ENCODE assay signal across 22 mouse cellular contexts in genomic region chr12:59074052-59074451, GRCm38 (mm10). TPM values are rescaled to one million over a fixed set of nuclear protein-coding genes. Genes with fewer than 3 reads are reported as not detected.
A peak's percentile ranks its signal among the peaks of the same experiment; 100 is the strongest.
DNase-seq lines count a peak whose midpoint lies in the region; ATAC-seq and TF ChIP-seq lines count a peak whose summit lies in the region.
"Had no signal": no experiment of that assay in that cellular context is flagged by ENCODE, and none has a peak within 500 bp of the region (broad histone marks: within the 10 kb centered on the region; RNA-seq: fewer than 3 reads in every experiment).

No protein-coding gene starts in this region.

- peak; percentile 60; the same call in 1 of the 2 replicates for ATAC-seq in embryonic facial prominence, embryonic 14.5 days (ENCODE audit: low read depth)
- peak; percentile 40; the same call in 1 of the 2 replicates for ATAC-seq in limb, embryonic 13.5 days (ENCODE audit: low FRiP score, low read depth)
- ATAC-seq in forebrain, postnatal 0 days = peak; percentile 61
- ATAC-seq: intestine, embryonic 15.5 days; liver, embryonic 12.5 days; midbrain, embryonic 16.5 days had no signal

- H3K27me3 ChIP-seq in embryonic facial prominence, embryonic 14.5 days (replicated peaks; ENCODE audit: control insufficient read depth, insufficient read depth, low read length) = no peaks in the 10 kb centered on the region
- no peaks in the 10 kb centered on the region for H3K27me3 ChIP-seq in embryonic facial prominence, embryonic 10.5 days (replicated peaks; ENCODE audit: low read depth, poor library complexity, severe bottlenecking)
- no peaks in the 10 kb centered on the region for H3K27me3 ChIP-seq in limb, embryonic 13.5 days
- no peaks in the 10 kb centered on the region for H3K27me3 ChIP-seq in limb, embryonic 10.5 days (ENCODE audit: low read depth, poor library complexity, severe bottlenecking)
- H3K27me3 ChIP-seq in forebrain, postnatal 0 days (ENCODE audit: insufficient read depth, low read length) = no peaks in the 10 kb centered on the region
- H3K27me3 ChIP-seq: intestine, embryonic 15.5 days; liver, embryonic 12.5 days had no signal

- DNase-seq in embryonic facial prominence, embryonic 14.5 days (ENCODE audit: low spot score) = peak; percentile 33
- DNase-seq in embryonic facial prominence, embryonic 10.5 days (ENCODE audit: low spot score) = no peak
- DNase-seq in heart, adult 11 months = peak; percentile 50
- DNase-seq in heart, adult 9 months (ENCODE audit: low spot score in 2 of 2) = no peak
- no peak for DNase-seq in limb, embryonic 10.5 days (ENCODE audit: low spot score)
- DNase-seq in forebrain, postnatal 0 days = peak; percentile 29
- DNase-seq in gastrocnemius, postnatal 10 days = no peak
- DNase-seq: adrenal gland, adult 2 months; cerebellum, adult 9-10 months; gastrocnemius, postnatal 25 days; kidney, adult 9 months; kidney, postnatal 36 days; lung, adult 2 months; spleen, adult 18-20 months; thymus, postnatal 36 days had no signal

- no peak overlapping the region for H3K4me2 ChIP-seq in embryonic facial prominence, embryonic 14.5 days (ENCODE audit: low read depth, low read length)
- H3K4me2 ChIP-seq in limb, embryonic 13.5 days (replicated peaks) = no peak overlapping the region
- no peak overlapping the region for H3K4me2 ChIP-seq in forebrain, postnatal 0 days (ENCODE audit: low read depth)
- H3K4me2 ChIP-seq: intestine, embryonic 15.5 days; liver, embryonic 12.5 days had no signal

- 70% methylated on average over 3 of the region's 3 CpGs for WGBS in embryonic facial prominence, embryonic 14.5 days
- WGBS in embryonic facial prominence, embryonic 10.5 days = 89% methylated on average over 3 of the region's 3 CpGs
- 90% methylated on average over 3 of the region's 3 CpGs for WGBS in limb, embryonic 13.5 days
- WGBS in limb, embryonic 10.5 days = 88% methylated on average over 3 of the region's 3 CpGs
- 67% methylated on average over 3 of the region's 3 CpGs for WGBS in forebrain, postnatal 0 days

- peaks cover 52% of the 10 kb centered on the region for H3K36me3 ChIP-seq in embryonic facial prominence, embryonic 14.5 days (ENCODE audit: control insufficient read depth, insufficient read depth, low read length)
- H3K36me3 ChIP-seq in embryonic facial prominence, embryonic 10.5 days (replicated peaks) = peaks cover 64% of the 10 kb centered on the region
- peaks cover 46% of the 10 kb centered on the region for H3K36me3 ChIP-seq in limb, embryonic 13.5 days
- H3K36me3 ChIP-seq in limb, embryonic 10.5 days = peaks cover 64% of the 10 kb centered on the region
- H3K36me3 ChIP-seq in forebrain, postnatal 0 days (ENCODE audit: insufficient read depth) = peaks cover 34% of the 10 kb centered on the region

- no peaks in the 10 kb centered on the region for H3K9me3 ChIP-seq in embryonic facial prominence, embryonic 14.5 days (ENCODE audit: control insufficient read depth, low read length)
- H3K9me3 ChIP-seq in embryonic facial prominence, embryonic 10.5 days = no peaks in the 10 kb centered on the region
- no peaks in the 10 kb centered on the region for H3K9me3 ChIP-seq in limb, embryonic 13.5 days
- no peaks in the 10 kb centered on the region for H3K9me3 ChIP-seq in limb, embryonic 10.5 days (replicated peaks)
- H3K9me3 ChIP-seq in forebrain, postnatal 0 days (ENCODE audit: low read length) = no peaks in the 10 kb centered on the region
- H3K9me3 ChIP-seq: heart, embryonic 10.5 days; hindbrain, embryonic 10.5 days; intestine, embryonic 15.5 days; liver, embryonic 12.5 days had no signal

- no peak overlapping the region for H3K4me3 ChIP-seq in embryonic facial prominence, embryonic 14.5 days (ENCODE audit: low read depth, low read length)
- no peak overlapping the region for H3K4me3 ChIP-seq in embryonic facial prominence, embryonic 10.5 days
- no peak overlapping the region for H3K4me3 ChIP-seq in limb, embryonic 13.5 days
- H3K4me3 ChIP-seq in limb, embryonic 10.5 days = no peak overlapping the region
- no peak overlapping the region for H3K4me3 ChIP-seq in forebrain, postnatal 0 days (ENCODE audit: low read depth, low read length)
- H3K4me3 ChIP-seq: erythroblast, embryonic 14.5 days; heart, embryonic 10.5 days; hindbrain, embryonic 10.5 days; intestine, embryonic 15.5 days; liver, embryonic 12.5 days had no signal

- no peak overlapping the region for H3K27ac ChIP-seq in embryonic facial prominence, embryonic 14.5 days (replicated peaks; ENCODE audit: low read depth, low read length)
- no peak overlapping the region for H3K27ac ChIP-seq in embryonic facial prominence, embryonic 10.5 days (replicated peaks)
- no peak overlapping the region for H3K27ac ChIP-seq in limb, embryonic 13.5 days
- no peak overlapping the region for H3K27ac ChIP-seq in limb, embryonic 10.5 days
- H3K27ac ChIP-seq in forebrain, postnatal 0 days (ENCODE audit: low read depth, low read length) = no peak overlapping the region
- H3K27ac ChIP-seq: heart, embryonic 10.5 days; hindbrain, embryonic 10.5 days; intestine, embryonic 15.5 days; liver, embryonic 12.5 days had no signal

- no peak overlapping the region for H3K9ac ChIP-seq in embryonic facial prominence, embryonic 14.5 days (ENCODE audit: low read depth, low read length)
- H3K9ac ChIP-seq in limb, embryonic 13.5 days = no peak overlapping the region
- no peak overlapping the region for H3K9ac ChIP-seq in forebrain, postnatal 0 days
- H3K9ac ChIP-seq: intestine, embryonic 15.5 days; liver, embryonic 12.5 days had no signal

- H3K4me1 ChIP-seq in embryonic facial prominence, embryonic 14.5 days (ENCODE audit: control insufficient read depth, insufficient read depth, low read length) = no peaks in the 10 kb centered on the region
- no peaks in the 10 kb centered on the region for H3K4me1 ChIP-seq in embryonic facial prominence, embryonic 10.5 days
- no peaks in the 10 kb centered on the region for H3K4me1 ChIP-seq in limb, embryonic 13.5 days
- no peaks in the 10 kb centered on the region for H3K4me1 ChIP-seq in limb, embryonic 10.5 days
- H3K4me1 ChIP-seq in forebrain, postnatal 0 days (ENCODE audit: insufficient read depth) = no peaks in the 10 kb centered on the region
- H3K4me1 ChIP-seq: heart, embryonic 10.5 days; hindbrain, embryonic 10.5 days; intestine, embryonic 15.5 days; liver, embryonic 12.5 days had no signal

- TF ChIP-seq CTCF in forebrain, postnatal 0 days (IDR thresholded peaks at IDR 0.05; ENCODE audit: low read depth) = no peak

RNA-seq across cellular contexts. Expression of gene Pnn, which starts 7.4 kb away (rescaled TPM):
- 73.4 and 73.5 TPM in 2 replicates for polyA plus RNA-seq in embryonic facial prominence, embryonic 14.5 days (2014; fragmentation: Nextera tagmentation; extraction: Ambion mirVana)
- 114 and 121 TPM in 2 replicates for polyA plus RNA-seq in embryonic facial prominence, embryonic 10.5 days (2016; fragmentation: Nextera tagmentation; extraction: Ambion mirVana)
- 104 and 118 TPM in 2 replicates for polyA plus RNA-seq in limb, embryonic 13.5 days (2015; fragmentation: Nextera tagmentation; extraction: Ambion mirVana)
- 97.8 and 113 TPM in 2 replicates for polyA plus RNA-seq in limb, embryonic 10.5 days (2016; fragmentation: Nextera tagmentation; extraction: Ambion mirVana)
- total RNA-seq in forebrain, postnatal 0 days (2014; rRNA removed) = 21.9 and 28.8 TPM in 2 replicates
- 38.1 and 50.3 TPM in 2 replicates for polyA plus RNA-seq in forebrain, postnatal 0 days (2015; fragmentation: Nextera tagmentation; extraction: Ambion mirVana)
- total RNA-seq in gastrocnemius, postnatal 10 days (2021) = 10 to 100 TPM; 18.6 to 27.6 TPM

RNA-seq across cellular contexts. Expression of gene Trappc6b, which starts 12.8 kb away (rescaled TPM):
- polyA plus RNA-seq in embryonic facial prominence, embryonic 14.5 days (2014; fragmentation: Nextera tagmentation; extraction: Ambion mirVana) = 55.2 and 60.0 TPM in 2 replicates
- polyA plus RNA-seq in embryonic facial prominence, embryonic 10.5 days (2016; fragmentation: Nextera tagmentation; extraction: Ambion mirVana) = 67.6 and 69.9 TPM in 2 replicates
- 81.7 and 89.7 TPM in 2 replicates for polyA plus RNA-seq in limb, embryonic 13.5 days (2015; fragmentation: Nextera tagmentation; extraction: Ambion mirVana)
- 61.6 and 74.4 TPM in 2 replicates for polyA plus RNA-seq in limb, embryonic 10.5 days (2016; fragmentation: Nextera tagmentation; extraction: Ambion mirVana)
- 64.8 and 68.3 TPM in 2 replicates for total RNA-seq in forebrain, postnatal 0 days (2014; rRNA removed)
- 168 and 178 TPM in 2 replicates for polyA plus RNA-seq in forebrain, postnatal 0 days (2015; fragmentation: Nextera tagmentation; extraction: Ambion mirVana)
- total RNA-seq in gastrocnemius, postnatal 10 days (2021) = 10 to 100 TPM; 36.9 to 37.8 TPM

RNA-seq across cellular contexts. Expression of gene Mia2, which starts 21.5 kb away (rescaled TPM):
- polyA plus RNA-seq in embryonic facial prominence, embryonic 14.5 days (2014; fragmentation: Nextera tagmentation; extraction: Ambion mirVana) = 53.9 and 58.2 TPM in 2 replicates
- 45.2 and 47.0 TPM in 2 replicates for polyA plus RNA-seq in embryonic facial prominence, embryonic 10.5 days (2016; fragmentation: Nextera tagmentation; extraction: Ambion mirVana)
- polyA plus RNA-seq in limb, embryonic 13.5 days (2015; fragmentation: Nextera tagmentation; extraction: Ambion mirVana) = 63.2 TPM in 2 replicates
- 48.6 and 56.4 TPM in 2 replicates for polyA plus RNA-seq in limb, embryonic 10.5 days (2016; fragmentation: Nextera tagmentation; extraction: Ambion mirVana)
- total RNA-seq in forebrain, postnatal 0 days (2014; rRNA removed) = 24.2 and 29.6 TPM in 2 replicates
- 21.5 and 26.9 TPM in 2 replicates for polyA plus RNA-seq in forebrain, postnatal 0 days (2015; fragmentation: Nextera tagmentation; extraction: Ambion mirVana)
- 10 to 100 TPM; 67.3 to 77.8 TPM for total RNA-seq in gastrocnemius, postnatal 10 days (2021)

Comparison
In these comparisons a context has a peak if more than half of its experiments do, and no peak if none do; other contexts are left out.
1. DNase-seq: peak in embryonic facial prominence, embryonic 14.5 days (single experiment), heart, adult 11 months (single experiment) and forebrain, postnatal 0 days (single experiment); none in embryonic facial prominence, embryonic 10.5 days (single experiment), heart, adult 9 months (0 of 2), limb, embryonic 10.5 days (single experiment) and gastrocnemius, postnatal 10 days (single experiment).
2. Peak in every context shown above with its lines, with median percentiles within 50 percentile points of each other: ATAC-seq.